Mouse (Mus musculus) lung, postnatal 0 days (tissue): ENCODE measurements around the gene Mpig6b. TPM values are rescaled to one million over a fixed set of nuclear protein-coding genes. Genes with fewer than 3 reads are reported as not detected.

Source experiments
- ATAC-seq: fragments of 200-750 bp; cut with Nextera tagmentation; 2 replicates; pipeline ENCODE4 v1.8.0; 2017; ENCODE audit warnings: moderate library complexity
- DNase-seq: peaks from one replicate; pipeline ENCODE4 v3.0.0-alpha.2; 2016; ENCODE audit warnings: low spot score
- H3K27ac ChIP-seq: fragments of 300-500 bp; sonication (generic); 2 replicates; pipeline ENCODE4 v1.5.1; 2014; ENCODE audit warnings: antibody characterized with exemption, mild to moderate bottlenecking, low read length, mixed read lengths
- H3K27me3 ChIP-seq: fragments of 300-500 bp; sonication (generic); replicated peaks from 2 replicates; pipeline ENCODE4 v1.6.1; 2014; ENCODE audit warnings: low read length, mixed read lengths; ENCODE audit not compliant: insufficient read depth
- H3K36me3 ChIP-seq: fragments of 300-500 bp; sonication (generic); 2 replicates; pipeline ENCODE4 v1.6.1; 2014; ENCODE audit warnings: low read length, mixed read lengths; ENCODE audit not compliant: insufficient read depth
- H3K4me1 ChIP-seq: fragments of 300-500 bp; sonication (generic); 2 replicates; pipeline ENCODE4 v1.6.1; 2014; ENCODE audit warnings: antibody characterized with exemption, low read depth, low read length, mixed read lengths; ENCODE audit not compliant: insufficient read depth
- H3K4me2 ChIP-seq: fragments of 300-500 bp; sonication (generic); replicated peaks from 2 replicates; pipeline ENCODE4 v1.6.1; 2014; ENCODE audit warnings: low read depth, mild to moderate bottlenecking, low read length, moderate library complexity, mixed read lengths
- H3K4me3 ChIP-seq: fragments of 300-500 bp; sonication (generic); 2 replicates; pipeline ENCODE4 v1.5.1; 2014; ENCODE audit warnings: low read depth, low read length
- H3K9ac ChIP-seq: fragments of 300-500 bp; sonication (generic); replicated peaks from 2 replicates; pipeline ENCODE4 v1.6.1; 2014; ENCODE audit warnings: low read depth, mild to moderate bottlenecking
- H3K9me3 ChIP-seq: fragments of 300-500 bp; sonication (generic); 2 replicates; pipeline ENCODE4 v1.6.1; 2016; ENCODE audit warnings: low read length, mixed read lengths
- CTCF ChIP-seq: IDR thresholded peaks from 2 replicates; pipeline ENCODE4 v1.5.1; 2016; ENCODE audit warnings: antibody characterized with exemption, mild to moderate bottlenecking
- EP300 ChIP-seq: IDR thresholded peaks from 2 replicates; pipeline ENCODE4 v1.6.1; 2016; ENCODE audit warnings: antibody characterized with exemption, mild to moderate bottlenecking, control low read depth
- WGBS: fragments of 180-500 bp; shearing (Covaris S2); extraction: QIAGEN DNeasy Blood & Tissue Kit; methylation state at CpG from one replicate; pipeline ENCODE4 v1.1.7; 2014; 5-methylcytosine and 5-hydroxymethylcytosine counted together
- polyA plus RNA-seq: library from polyadenylated mRNA; unstranded; fragments of >200 nt; fragmentation: Nextera tagmentation; extraction: Ambion mirVana; gene quantifications from 2 replicates; pipeline ENCODE4 v1.2.1, GENCODE M21; 2015

Gene Mpig6b
- polyA plus RNA-seq, 1 experiment from 2014 or later, result 2.3 TPM

GRCm38 (mm10) chr17:35076507-35077176, 10.7 kb upstream of the Mpig6b start, which contains the start of gene Ly6g6e:
TSS of gene Ly6g6e (plus strand) at chr17:35076902.
- Histone ChIP-seq H3K4me1 (no peaks in the 10 kb centered on the region), H3K9me3 (no peaks in the 10 kb centered on the region), H3K27ac (peak within 1 kb of the TSS; percentile 76), H3K4me2 (peak within 1 kb of the TSS; percentile 56), H3K27me3 (no peaks in the 10 kb centered on the region), H3K9ac (peak within 1 kb of the TSS; percentile 36), H3K4me3 (peak within 1 kb of the TSS; percentile 38), H3K36me3 (no peaks in the 10 kb centered on the region)
- ATAC-seq (no peak), DNase-seq (no peak)
- 35% methylated on average over 10 of the region's 10 CpGs for WGBS
- no peak for TF ChIP-seq EP300
- no peak for TF ChIP-seq CTCF

DNA sequence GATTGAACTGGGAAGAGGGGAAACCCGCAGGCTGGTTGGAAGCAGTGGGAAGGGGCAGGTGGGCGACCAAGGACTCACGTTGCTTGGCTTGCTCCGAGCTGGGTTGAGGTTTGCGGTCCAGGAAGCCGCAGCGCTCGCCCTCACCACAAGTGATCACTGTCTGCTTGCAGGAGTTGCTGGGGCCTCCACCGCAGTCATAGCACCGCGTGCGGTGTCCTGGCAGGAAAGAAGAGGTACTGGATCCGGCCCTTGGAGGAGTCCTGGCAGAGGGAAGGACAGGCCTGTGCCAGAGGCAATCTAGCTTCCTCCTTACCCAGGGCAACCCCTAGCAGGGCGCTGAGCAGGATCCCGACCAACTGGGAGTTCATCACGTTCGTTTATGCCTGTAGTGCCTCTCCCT, 8.1 kb upstream of the Mpig6b start:
- no peak overlapping the region for H3K9ac ChIP-seq

GRCm38 (mm10) chr17:35071454-35071853, 5.5 kb upstream of the Mpig6b start:
- no peaks in the 10 kb centered on the region; the same call in 1 of the 2 replicates for H3K4me1 ChIP-seq
- no peak for TF ChIP-seq CTCF
- WGBS, result 61% methylated on average over 9 of the region's 9 CpGs
- no peak overlapping the region for H3K4me3 ChIP-seq
- no peak overlapping the region for H3K4me2 ChIP-seq
- H3K27me3 ChIP-seq, result 0 out of 2 replicates have a peak, but pooled peaks cover under 1% of the 10 kb centered on the region
- H3K27ac ChIP-seq, result no peak overlapping the region
- H3K9me3 ChIP-seq, result no peaks in the 10 kb centered on the region
- DNase-seq, result no peak
- H3K9ac ChIP-seq, result no peak overlapping the region
- no peak for ATAC-seq
- H3K36me3 ChIP-seq, result no peaks in the 10 kb centered on the region

More for the DNA sequence above, 8.1 kb upstream of the Mpig6b start:
- Histone ChIP-seq H3K4me2 (no peak overlapping the region), H3K4me3 (no peak overlapping the region), H3K27ac (no peak overlapping the region), H3K4me1 (no peaks in the 10 kb centered on the region), H3K9me3 (no peaks in the 10 kb centered on the region), H3K27me3 (no peaks in the 10 kb centered on the region), H3K36me3 (no peaks in the 10 kb centered on the region)
- WGBS, result 58% methylated on average over 17 of the region's 17 CpGs
- ATAC-seq, result no peak
- TF ChIP-seq CTCF (no peak), EP300 (no peak)
- DNase-seq, result no peak

- no peak overlapping the region for H3K4me3 ChIP-seq
- WGBS, result 45% methylated on average over 6 of the region's 6 CpGs
- peak; percentile 70 for DNase-seq
These were observed 4.7 kb upstream of the Mpig6b start for GRCm38 (mm10) chr17:35070556-35071229.

DNA sequence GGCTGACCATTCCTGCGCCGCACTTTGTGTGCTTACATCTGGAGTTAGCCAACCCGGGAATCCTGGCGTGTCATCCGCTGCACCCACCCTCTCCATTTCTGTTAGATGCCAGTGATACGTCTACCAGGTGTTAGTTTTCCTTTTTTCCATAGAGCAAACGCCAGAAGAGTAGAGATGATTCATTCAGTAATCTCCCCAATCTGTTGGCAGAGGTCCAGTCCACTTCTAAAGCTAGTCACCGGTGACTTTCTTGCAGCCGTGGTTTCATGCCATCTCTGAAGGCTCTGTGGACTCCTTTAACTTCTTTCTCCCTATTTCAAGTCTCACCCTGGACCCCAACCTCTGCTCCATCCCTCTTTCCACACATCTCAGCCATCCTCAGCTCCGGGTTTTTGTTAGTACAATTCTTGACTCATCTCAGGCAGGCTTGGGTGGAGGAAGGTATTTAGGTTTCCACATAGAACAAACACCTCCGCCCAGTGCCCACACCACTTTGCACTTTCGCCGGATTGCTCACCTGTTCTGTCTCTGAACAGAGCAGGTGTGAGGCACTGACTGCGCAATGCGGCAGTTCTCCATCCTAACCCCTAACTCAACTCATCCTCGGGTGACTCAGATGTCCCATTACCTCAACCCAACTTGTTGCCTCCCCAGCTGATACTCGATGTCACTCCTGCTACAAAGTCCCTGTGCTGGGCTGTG, 2.4 kb upstream of the Mpig6b start:
- Histone ChIP-seq H3K27me3 (0 out of 2 replicates have a peak, but pooled peaks cover 3% of the 10 kb centered on the region), H3K4me3 (no peak overlapping the region), H3K4me1 (peaks cover 6% of the 10 kb centered on the region; the same call in 1 of the 2 replicates), H3K27ac (no peak overlapping the region), H3K36me3 (no peaks in the 10 kb centered on the region), H3K9ac (no peak overlapping the region), H3K9me3 (no peaks in the 10 kb centered on the region), H3K4me2 (no peak overlapping the region)
- peak; percentile 54; the same call in 1 of the 2 replicates for TF ChIP-seq EP300
- TF ChIP-seq CTCF, result no peak
- ATAC-seq (peak; percentile 29), DNase-seq (peak; percentile 67)
- WGBS, result 54% methylated on average over 17 of the region's 17 CpGs

More at GRCm38 (mm10) chr17:35070556-35071229, 4.7 kb upstream of the Mpig6b start:
- TF ChIP-seq CTCF (peak; percentile 32; the same call in 1 of the 2 replicates), EP300 (no peak)
- no peak overlapping the region for H3K27ac ChIP-seq
- ATAC-seq, result peak; percentile 52
- H3K4me1 ChIP-seq, result peaks cover under 1% of the 10 kb centered on the region; the same call in 1 of the 2 replicates
- no peaks in the 10 kb centered on the region for H3K36me3 ChIP-seq
- 0 out of 2 replicates have a peak, but pooled peaks cover 3% of the 10 kb centered on the region for H3K27me3 ChIP-seq
- no peak overlapping the region for H3K4me2 ChIP-seq
- no peaks in the 10 kb centered on the region for H3K9me3 ChIP-seq
- H3K9ac ChIP-seq, result no peak overlapping the region
